Mouse (Mus musculus) retina, embryonic 14.5 days (tissue): ENCODE measurements at regions not wholly inside any gene's neighbourhood (a gene's known extent, or its start where the extent isn't known, plus 50 kb on each side); places are given as distances from the start of the nearest gene placed in this dataset.

ENCODE experiments used
- DNase-seq: peaks from one replicate; pipeline ENCODE4 v3.0.0-alpha.2; 2015; ENCODE audit warnings: low spot score

DNA sequence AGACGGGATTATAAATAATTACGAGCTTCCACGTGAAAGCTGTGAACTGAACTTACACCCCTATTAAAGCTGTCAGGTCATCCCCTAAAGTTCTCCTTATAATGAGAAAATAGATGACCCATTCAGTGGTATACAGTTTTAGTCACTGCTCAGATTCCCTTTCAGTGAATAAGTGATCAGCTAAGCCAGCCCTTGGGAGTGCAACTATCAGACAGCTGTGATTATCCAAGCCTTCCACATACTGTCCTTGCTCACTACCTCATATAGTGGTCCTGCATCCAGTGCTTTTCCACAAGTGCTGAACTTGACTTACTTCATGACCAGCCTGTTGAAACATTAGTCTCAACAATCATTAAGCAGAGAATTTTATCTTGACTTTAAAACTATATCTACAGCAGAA, 131.2 kb upstream of the Tle1 start:
- no peak for DNase-seq

GRCm38 (mm10) chr4:72329026-72329390, 128.3 kb upstream of the Tle1 start:
- DNase-seq = no peak

- DNase-seq = no peak
Observed at GRCm38 (mm10) chr4:72328282-72329025, 127.7 kb upstream of the Tle1 start.

GRCm38 (mm10) chr4:72324913-72325312, 124.2 kb upstream of the Tle1 start:
- no peak for DNase-seq

DNA sequence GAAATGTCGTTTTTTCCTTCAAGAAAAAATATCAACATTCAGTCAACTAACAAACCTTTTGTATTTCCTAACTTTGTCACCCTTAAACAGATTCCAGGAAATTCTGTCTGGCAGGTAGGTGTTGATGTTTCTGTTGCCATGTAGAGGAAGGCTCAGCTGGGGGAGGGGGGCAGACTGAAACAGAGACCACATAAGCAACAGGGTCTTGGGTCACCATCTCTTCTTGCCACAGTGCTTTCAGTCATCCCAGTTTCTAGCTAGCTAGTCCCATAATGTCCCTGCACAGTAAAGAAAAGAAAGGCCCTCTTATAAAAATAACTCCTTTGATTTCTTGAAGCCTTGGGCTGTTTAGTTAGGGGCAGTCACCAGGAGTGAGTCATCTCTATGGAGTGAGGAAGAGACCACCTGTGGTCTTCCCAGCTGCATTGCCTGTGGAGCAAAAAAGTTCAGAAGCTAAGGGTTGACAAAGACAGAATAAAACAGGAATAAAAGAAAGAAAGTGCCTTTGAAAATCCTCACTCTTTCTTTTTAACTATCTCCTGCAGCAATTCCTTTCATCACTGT, 84.5 kb upstream of the Tle1 start:
- DNase-seq = no peak

- no peak for DNase-seq
Observed at GRCm38 (mm10) chr4:72250531-72250930, 49.8 kb upstream of the Tle1 start.
